Mouse (Mus musculus) limb, embryonic 11.5 days (tissue): ENCODE measurements around the gene Rpp14. TPM values are rescaled to one million over a fixed set of nuclear protein-coding genes. Genes with fewer than 3 reads are reported as not detected.
"Not testable (repeated sequence)": the region's sequence is repeated elsewhere in the genome, so short reads cannot be mapped to it uniquely, and the experiment has no call there.

Experiments used
- ATAC-seq: fragments of 200-750 bp; cut with Nextera tagmentation; 2 replicates; pipeline ENCODE4 v1.8.0; 2017; ENCODE audit warnings: low read depth; ENCODE audit not compliant: insufficient number of reproducible peaks, low FRiP score, low TSS enrichment
- DNase-seq: peaks from one replicate; pipeline ENCODE4 v3.0.0-alpha.2; 2015; ENCODE audit warnings: low spot score
- H3K27ac ChIP-seq: fragments of 300-500 bp; sonication (generic); replicated peaks from 2 replicates; pipeline ENCODE4 v1.5.1; 2014; ENCODE audit warnings: low read depth, mild to moderate bottlenecking, low read length
- H3K27me3 ChIP-seq: fragments of 300-500 bp; sonication (generic); 2 replicates; pipeline ENCODE4 v1.6.1; 2014; ENCODE audit warnings: mild to moderate bottlenecking, low read length, mixed read lengths; ENCODE audit not compliant: control insufficient read depth, insufficient read depth
- H3K36me3 ChIP-seq: fragments of 300-500 bp; sonication (generic); 2 replicates; pipeline ENCODE4 v1.6.1; 2014; ENCODE audit warnings: mild to moderate bottlenecking, low read length, moderate library complexity, mixed read lengths; ENCODE audit not compliant: control insufficient read depth, insufficient read depth
- H3K4me1 ChIP-seq: fragments of 300-500 bp; sonication (generic); 2 replicates; pipeline ENCODE4 v1.6.1; 2014; ENCODE audit warnings: low read length, mixed read lengths; ENCODE audit not compliant: control insufficient read depth, insufficient read depth
- H3K4me2 ChIP-seq: fragments of 300-500 bp; sonication (generic); 2 replicates; pipeline ENCODE4 v1.6.1; 2014; ENCODE audit warnings: low read depth, mild to moderate bottlenecking, moderate library complexity; ENCODE audit not compliant: severe bottlenecking
- H3K4me3 ChIP-seq: fragments of 300-500 bp; sonication (generic); 2 replicates; pipeline ENCODE4 v1.5.1; 2014; ENCODE audit warnings: low read depth, low read length
- H3K9ac ChIP-seq: fragments of 300-500 bp; sonication (generic); 2 replicates; pipeline ENCODE4 v1.6.1; 2014; ENCODE audit warnings: mild to moderate bottlenecking, low read length
- H3K9me3 ChIP-seq: fragments of 300-500 bp; sonication (generic); 2 replicates; pipeline ENCODE4 v1.6.1; 2016; ENCODE audit warnings: low read length; ENCODE audit not compliant: control insufficient read depth
- WGBS: fragments of 180-500 bp; shearing (Covaris S2); extraction: QIAGEN DNeasy Blood & Tissue Kit; methylation state at CpG from one replicate; pipeline ENCODE4 v1.1.7; 2014; 5-methylcytosine and 5-hydroxymethylcytosine counted together
- polyA plus RNA-seq: library from polyadenylated mRNA; unstranded; fragments of >200 nt; fragmentation: Nextera tagmentation; extraction: Ambion mirVana; gene quantifications from 2 replicates; pipeline ENCODE4 v1.2.1, GENCODE M21; 2014

Rpp14 gene
- polyA plus RNA-seq, 1 experiment from 2014 or later = 60.2 TPM

- no peak for DNase-seq
- no peak overlapping the region for H3K4me2 ChIP-seq
- 89% methylated on average over 2 of the region's 2 CpGs for WGBS
Observed at GRCm38 (mm10) chr14:8113616-8114015, 33.4 kb downstream of the Rpp14 start.

GRCm38 (mm10) chr14:8114306-8114705 lies 34.1 kb downstream of the Rpp14 start:
- Histone ChIP-seq H3K27ac (no peak overlapping the region), H3K9ac (no peak overlapping the region), H3K27me3 (no peaks in the 10 kb centered on the region), H3K4me2 (no peak overlapping the region), H3K4me3 (no peak overlapping the region), H3K9me3 (no peaks in the 10 kb centered on the region), H3K4me1 (no peaks in the 10 kb centered on the region), H3K36me3 (peaks cover 2% of the 10 kb centered on the region; the same call in 1 of the 2 replicates)
- ATAC-seq (no peak), DNase-seq (no peak)
- 45% methylated on average over 3 of the region's 3 CpGs for WGBS

More at GRCm38 (mm10) chr14:8113616-8114015, 33.4 kb downstream of the Rpp14 start:
- H3K36me3 ChIP-seq = peaks cover 2% of the 10 kb centered on the region; the same call in 1 of the 2 replicates
- no peak overlapping the region for H3K27ac ChIP-seq
- H3K27me3 ChIP-seq = no peaks in the 10 kb centered on the region
- H3K9ac ChIP-seq = no peak overlapping the region
- H3K4me3 ChIP-seq = no peak overlapping the region
- H3K4me1 ChIP-seq = no peaks in the 10 kb centered on the region
- ATAC-seq = no peak
- no peaks in the 10 kb centered on the region for H3K9me3 ChIP-seq

- Histone ChIP-seq H3K9me3 (no peaks in the 10 kb centered on the region), H3K4me2 (no peak overlapping the region), H3K4me1 (no peaks in the 10 kb centered on the region), H3K27me3 (no peaks in the 10 kb centered on the region), H3K36me3 (peaks cover 2% of the 10 kb centered on the region; the same call in 1 of the 2 replicates), H3K9ac (no peak overlapping the region), H3K27ac (no peak overlapping the region), H3K4me3 (no peak overlapping the region)
- no peak for ATAC-seq
- DNase-seq = no peak
- WGBS = 83% methylated on average over 1 of the region's 1 CpGs
Observed at GRCm38 (mm10) chr14:8114756-8115155, 34.6 kb downstream of the Rpp14 start.

DNA sequence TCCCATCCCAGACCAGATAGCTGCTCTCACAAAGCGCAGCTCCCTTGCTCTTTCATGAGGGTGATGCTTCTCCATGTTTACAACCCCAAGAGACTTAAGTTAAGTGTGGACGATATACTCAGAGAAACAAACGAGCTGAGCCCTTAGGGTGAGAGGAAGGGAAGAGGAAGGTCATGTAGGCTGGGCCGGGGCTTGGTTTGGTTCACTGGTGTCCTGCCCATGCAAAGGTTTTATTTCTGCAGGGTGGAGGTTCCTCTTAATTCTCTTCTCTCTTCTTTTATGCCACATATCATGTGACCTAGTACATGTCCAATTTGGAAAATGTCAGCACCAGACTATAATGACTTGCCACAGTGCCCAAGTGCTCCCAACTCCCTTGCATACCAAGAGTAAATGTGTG lies 35.6 kb downstream of the Rpp14 start:
- Histone ChIP-seq H3K4me1 (no peaks in the 10 kb centered on the region), H3K4me2 (no peak overlapping the region), H3K27me3 (no peaks in the 10 kb centered on the region), H3K9me3 (no peaks in the 10 kb centered on the region), H3K9ac (no peak overlapping the region), H3K36me3 (peaks cover 2% of the 10 kb centered on the region; the same call in 1 of the 2 replicates), H3K27ac (no peak overlapping the region), H3K4me3 (no peak overlapping the region)
- DNase-seq = no peak
- 62% methylated on average over 4 of the region's 4 CpGs for WGBS
- ATAC-seq = no peak

GRCm38 (mm10) chr14:8117371-8117770 lies 37.2 kb downstream of the Rpp14 start:
- no peaks in the 10 kb centered on the region for H3K27me3 ChIP-seq
- H3K4me1 ChIP-seq = no peaks in the 10 kb centered on the region
- DNase-seq (no peak), ATAC-seq (no peak)
- H3K9me3 ChIP-seq = no peaks in the 10 kb centered on the region
- H3K27ac ChIP-seq = no peak overlapping the region
- no peaks in the 10 kb centered on the region for H3K36me3 ChIP-seq
- H3K4me3 ChIP-seq = no peak overlapping the region
- H3K9ac ChIP-seq = no peak overlapping the region
- H3K4me2 ChIP-seq = no peak overlapping the region
- WGBS = 87% methylated on average over 2 of the region's 2 CpGs

- H3K4me3 ChIP-seq = no peak overlapping the region
- no peaks in the 10 kb centered on the region for H3K36me3 ChIP-seq
- no peaks in the 10 kb centered on the region for H3K4me1 ChIP-seq
- no peak for ATAC-seq
- no peak for DNase-seq
- no peaks in the 10 kb centered on the region for H3K27me3 ChIP-seq
- no peak overlapping the region for H3K4me2 ChIP-seq
- H3K27ac ChIP-seq = no peak overlapping the region
- WGBS = 90% methylated on average over 5 of the region's 5 CpGs
- no peaks in the 10 kb centered on the region for H3K9me3 ChIP-seq
- no peak overlapping the region for H3K9ac ChIP-seq
Observed at GRCm38 (mm10) chr14:8119454-8119853, 39.3 kb downstream of the Rpp14 start.

DNA sequence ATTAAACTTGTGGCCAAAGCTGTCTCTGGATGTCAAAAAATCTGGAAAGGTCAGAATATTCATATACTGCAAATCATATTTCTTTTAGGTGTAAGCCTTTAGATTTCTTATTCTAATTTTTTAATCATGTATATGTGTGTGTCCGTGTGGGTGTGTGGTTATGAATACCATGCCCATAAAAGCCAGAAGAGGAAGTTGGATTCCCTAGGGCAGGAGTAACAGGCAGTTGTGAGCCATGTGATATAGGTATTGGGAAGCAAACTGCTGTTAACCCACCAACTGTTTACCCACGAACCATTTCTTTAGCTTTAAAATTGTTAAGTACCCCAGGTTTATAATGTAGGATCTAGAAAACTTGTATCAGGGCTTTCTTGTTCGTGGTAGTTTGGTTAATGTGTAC lies 39.7 kb downstream of the Rpp14 start:
- DNase-seq = no peak
- H3K4me3 ChIP-seq = no peak overlapping the region
- ATAC-seq = no peak
- WGBS = 85% methylated on average over 3 of the region's 3 CpGs
- no peak overlapping the region for H3K27ac ChIP-seq
- no peak overlapping the region for H3K4me2 ChIP-seq
- no peaks in the 10 kb centered on the region for H3K9me3 ChIP-seq
- H3K4me1 ChIP-seq = no peaks in the 10 kb centered on the region
- H3K9ac ChIP-seq = no peak overlapping the region
- H3K27me3 ChIP-seq = no peaks in the 10 kb centered on the region
- no peaks in the 10 kb centered on the region for H3K36me3 ChIP-seq

- no peaks in the 10 kb centered on the region for H3K9me3 ChIP-seq
- H3K9ac ChIP-seq = no peak overlapping the region
- H3K4me2 ChIP-seq = no peak overlapping the region
- no peaks in the 10 kb centered on the region for H3K27me3 ChIP-seq
- no peak overlapping the region for H3K27ac ChIP-seq
- 91% methylated on average over 7 of the region's 7 CpGs for WGBS
- ATAC-seq (no peak), DNase-seq (no peak)
- H3K4me3 ChIP-seq = no peak overlapping the region
- H3K36me3 ChIP-seq = no peaks in the 10 kb centered on the region
- H3K4me1 ChIP-seq = no peaks in the 10 kb centered on the region
Observed at GRCm38 (mm10) chr14:8123141-8123540, 43.0 kb downstream of the Rpp14 start.

DNA sequence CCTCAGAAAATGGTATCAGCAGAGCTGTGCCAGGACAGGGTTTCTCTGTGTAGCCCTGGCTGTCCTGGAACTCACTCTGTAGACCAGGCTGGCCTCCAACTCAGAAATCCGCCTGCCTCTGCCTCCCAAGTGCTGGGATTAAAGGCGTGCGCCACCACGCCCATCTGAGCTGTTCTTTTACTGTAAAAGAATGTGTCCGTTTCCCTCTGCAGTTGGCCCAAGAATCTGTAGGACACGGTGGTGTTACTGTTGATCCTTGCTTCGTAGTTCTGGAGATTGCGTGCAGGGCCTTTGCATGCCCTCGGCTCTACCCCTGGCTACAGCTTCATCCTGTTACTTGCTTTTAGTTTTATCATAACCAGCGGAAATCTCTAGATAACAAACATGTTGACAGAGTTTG lies 43.4 kb downstream of the Rpp14 start:
- not testable (repeated sequence) for DNase-seq, ATAC-seq, H3K36me3 ChIP-seq, H3K9me3 ChIP-seq, H3K4me3 ChIP-seq, H3K27me3 ChIP-seq, H3K4me2 ChIP-seq, H3K4me1 ChIP-seq, H3K9ac ChIP-seq, H3K27ac ChIP-seq
- WGBS = 98% methylated on average over 10 of the region's 10 CpGs
